8 mouse cellular contexts compared by ENCODE assay signal in the genomic region with DNA sequence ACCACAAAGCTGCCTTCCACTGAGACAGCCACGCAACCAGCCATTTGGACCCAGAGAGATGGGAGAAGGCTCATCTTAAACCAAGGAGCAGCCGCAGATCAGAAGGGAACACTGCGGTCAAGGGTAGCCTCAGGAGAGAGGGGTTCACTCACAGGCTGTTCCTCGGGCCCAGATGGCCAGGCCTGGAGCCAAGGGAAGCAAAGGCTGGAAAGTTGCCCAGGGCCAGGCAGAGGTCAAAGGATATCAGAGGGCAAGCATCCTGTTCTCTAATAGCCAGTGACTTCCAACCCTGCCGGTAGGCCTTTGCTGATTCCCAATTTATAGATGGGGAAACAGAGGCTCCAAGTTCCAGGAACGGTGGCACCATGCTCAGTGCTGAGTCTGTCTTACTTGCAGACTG. TPM values are rescaled to one million over a fixed set of nuclear protein-coding genes. Genes with fewer than 3 reads are reported as not detected.
DNase-seq lines count a peak whose midpoint lies in the region; ATAC-seq and TF ChIP-seq lines count a peak whose summit lies in the region.

No protein-coding gene starts in this region.

- H3K4me3 ChIP-seq in gastrocnemius, adult 2 months: peak overlapping the region; percentile 98
- no peak overlapping the region for H3K4me3 ChIP-seq in intestine, postnatal 0 days (ENCODE audit: low read depth, low read length)

- H3K4me1 ChIP-seq in intestine, postnatal 0 days (replicated peaks; ENCODE audit: control insufficient read depth, insufficient read depth, low read length): peaks cover 34% of the 10 kb centered on the region

- intact Hi-C loops in gastrocnemius, adult 2 months (cut with DNase I): no loop called here

- H3K27ac ChIP-seq in gastrocnemius, adult 2 months: peak overlapping the region; percentile 94
- no peak overlapping the region for H3K27ac ChIP-seq in intestine, postnatal 0 days (ENCODE audit: low read depth, low read length)

- no peaks in the 10 kb centered on the region for H3K27me3 ChIP-seq in intestine, postnatal 0 days (replicated peaks; ENCODE audit: control insufficient read depth, insufficient read depth, low read length)

- H3K36me3 ChIP-seq in intestine, postnatal 0 days (ENCODE audit: control insufficient read depth, insufficient read depth): peaks cover 29% of the 10 kb centered on the region

- H3K9me3 ChIP-seq in intestine, postnatal 0 days (ENCODE audit: control insufficient read depth): no peaks in the 10 kb centered on the region

- no peak for ATAC-seq in cerebellum, adult (ENCODE audit: insufficient number of reproducible peaks, low FRiP score, low TSS enrichment)
- no peak for ATAC-seq in intestine, postnatal 0 days

- H3K9ac ChIP-seq in intestine, postnatal 0 days (ENCODE audit: low read depth, low read length): no peak overlapping the region; the same call in 1 of the 2 replicates

- H3K4me2 ChIP-seq in intestine, postnatal 0 days (replicated peaks; ENCODE audit: low read depth): peak overlapping the region; percentile 24; the same call in 1 of the 2 replicates

- no peak for TF ChIP-seq CTCF in gastrocnemius, adult 2 months (IDR thresholded peaks at IDR 0.05)
- TF ChIP-seq CTCF in intestine, postnatal 0 days (IDR thresholded peaks at IDR 0.05; ENCODE audit: low read depth): no peak

- WGBS in intestine, postnatal 0 days: 57% methylated on average over 6 of the region's 6 CpGs

- peak; percentile 67 for DNase-seq in cerebellum, adult 11 months
- peak; percentile 86 for DNase-seq in gastrocnemius, adult 2 months
- peak; percentile 82 for DNase-seq in lung, postnatal 14 days
- DNase-seq in thymus, postnatal 0 days (ENCODE audit: low spot score): no peak
- no peak for DNase-seq in right cerebral cortex, postnatal 25 days
- DNase-seq in Muller cell, postnatal 12 days (ENCODE audit: inconsistent ontology term): no peak

RNA-seq across cellular contexts. Expression of a gene that starts 9.0 kb away (rescaled TPM):
- 100 to 1,000 TPM in 1 of 2 experiments, 10 to 100 TPM in 1; 68.6 to 104 TPM for total RNA-seq in gastrocnemius, adult 2 months (2021)
- polyA plus RNA-seq in intestine, postnatal 0 days (2015; fragmentation: Nextera tagmentation; extraction: Ambion mirVana): 102 and 103 TPM in 2 replicates
- polyA plus RNA-seq in thymus, postnatal 0 days (2015; fragmentation: Nextera tagmentation; extraction: Ambion mirVana): 94.2 and 95.3 TPM in 2 replicates

RNA-seq across cellular contexts. Expression of a gene that starts 26.0 kb away (rescaled TPM):
- 1 to 10 TPM; 2.0 to 4.6 TPM for total RNA-seq in gastrocnemius, adult 2 months (2021)
- polyA plus RNA-seq in intestine, postnatal 0 days (2015; fragmentation: Nextera tagmentation; extraction: Ambion mirVana): 17.0 and 17.2 TPM in 2 replicates
- 14.8 and 15.3 TPM in 2 replicates for polyA plus RNA-seq in thymus, postnatal 0 days (2015; fragmentation: Nextera tagmentation; extraction: Ambion mirVana)

RNA-seq across cellular contexts. Expression of a gene that starts 26.9 kb away (rescaled TPM):
- total RNA-seq in gastrocnemius, adult 2 months (2021): 1 to 10 TPM; 1.9 to 4.5 TPM
- polyA plus RNA-seq in intestine, postnatal 0 days (2015; fragmentation: Nextera tagmentation; extraction: Ambion mirVana): 31.7 and 37.0 TPM in 2 replicates
- polyA plus RNA-seq in thymus, postnatal 0 days (2015; fragmentation: Nextera tagmentation; extraction: Ambion mirVana): 12.2 and 16.4 TPM in 2 replicates

RNA-seq across cellular contexts. Expression of a gene that starts 32.7 kb away (rescaled TPM):
- under 1 TPM in 1 of 2 experiments, not detected in 1; 0.14 TPM for total RNA-seq in gastrocnemius, adult 2 months (2021)
- 10.0 and 10.4 TPM in 2 replicates for polyA plus RNA-seq in intestine, postnatal 0 days (2015; fragmentation: Nextera tagmentation; extraction: Ambion mirVana)
- polyA plus RNA-seq in thymus, postnatal 0 days (2015; fragmentation: Nextera tagmentation; extraction: Ambion mirVana): 1.7 and 2.0 TPM in 2 replicates

RNA-seq across cellular contexts. Expression of a gene that starts 53.0 kb away (rescaled TPM):
- total RNA-seq in gastrocnemius, adult 2 months (2021): 1 to 10 TPM; 6.6 to 8.8 TPM
- 31.6 and 33.0 TPM in 2 replicates for polyA plus RNA-seq in intestine, postnatal 0 days (2015; fragmentation: Nextera tagmentation; extraction: Ambion mirVana)
- 147 TPM in 2 replicates for polyA plus RNA-seq in thymus, postnatal 0 days (2015; fragmentation: Nextera tagmentation; extraction: Ambion mirVana)

Comparison
In these comparisons a context has a peak if more than half of its experiments do, and no peak if none do; other contexts are left out.
1. DNase-seq: peak in cerebellum, adult 11 months (single experiment), gastrocnemius, adult 2 months (single experiment) and lung, postnatal 14 days (single experiment); none in thymus, postnatal 0 days (single experiment), right cerebral cortex, postnatal 25 days (single experiment) and Muller cell, postnatal 12 days (single experiment).